Mouse (Mus musculus) hematopoietic multipotent progenitor cell, adult 10-12 weeks (in vitro differentiated cells): ENCODE data around the gene Xpo5. TPM values are rescaled to one million over a fixed set of nuclear protein-coding genes. Genes with fewer than 3 reads are reported as not detected.

ENCODE experiments used
- polyA plus RNA-seq: library from polyadenylated mRNA; stranded (reverse); fragments of >175 nt; gene quantifications from 2 replicates; pipeline ENCODE4 v1.2.3, GENCODE M21; 2012; ENCODE audit warnings: low replicate concordance

The Xpo5 gene
- polyA plus RNA-seq, result 5.3 and 8.5 TPM in 2 replicates

GRCm38 (mm10) chr17:46202421-46203071 lies at the start of gene Xpo5, which contains the start of gene Polh:
Xpo5 (plus strand) TSS chr17:46202782.
Polh (minus strand) TSS chr17:46202645.

GRCm38 (mm10) chr17:46152847-46153782 lies 49.5 kb upstream of the Xpo5 start, which contains the start of gene Mad2l1bp:
Mad2l1bp (minus strand) TSS chr17:46153553.

GRCm38 (mm10) chr17:46160686-46161085 lies 41.9 kb upstream of the Xpo5 start, which contains the start of gene Gtpbp2:
Gtpbp2 (plus strand) TSS chr17:46161032.

GRCm38 (mm10) chr17:46247512-46248188 lies 45.1 kb downstream of the Xpo5 start, which contains the start of the genes Polr1c and Yipf3:
Polr1c (minus strand) TSS chr17:46248054.
Yipf3 (plus strand) TSS chr17:46248080.

GRCm38 (mm10) chr17:46253452-46254084 lies 51.0 kb downstream of the Xpo5 start, which contains the start of gene Lrrc73:
Lrrc73 (plus strand) TSS chr17:46253531.

GRCm38 (mm10) chr17:46282483-46283123 lies 80.0 kb downstream of the Xpo5 start, which contains the start of gene Tjap1:
Tjap1 (minus strand) TSS chr17:46283026.

Other genes starting within 250 kb of the Xpo5 start
- 4.7 and 9.1 TPM in 2 replicates for gene Vegfa, start 170.4 kb upstream of the Xpo5 start, polyA plus RNA-seq
- gene Mrps18a, start 91.8 kb upstream of the Xpo5 start, polyA plus RNA-seq, result 38.3 and 76.8 TPM in 2 replicates
- 0.75 TPM in 1 of 2 replicates, not detected in the other for gene Rsph9, start 58.6 kb upstream of the Xpo5 start, polyA plus RNA-seq
- gene Mad2l1bp, start 49.2 kb upstream of the Xpo5 start, polyA plus RNA-seq, result 3.1 and 13.1 TPM in 2 replicates
- 115 and 348 TPM in 2 replicates for gene Gtpbp2, start 41.8 kb upstream of the Xpo5 start, polyA plus RNA-seq
- gene Polh, start 137 bp upstream of the Xpo5 start, polyA plus RNA-seq, result 0.76 and 1.9 TPM in 2 replicates
- gene Polr1c, start 45.3 kb downstream of the Xpo5 start, polyA plus RNA-seq, result 5.7 and 13.6 TPM in 2 replicates
- gene Yipf3, start 45.3 kb downstream of the Xpo5 start, polyA plus RNA-seq, result 192 and 236 TPM in 2 replicates
- gene Lrrc73, start 50.7 kb downstream of the Xpo5 start, polyA plus RNA-seq, result 0.84 and 1.2 TPM in 2 replicates
- 56.3 and 96.3 TPM in 2 replicates for gene Tjap1, start 80.2 kb downstream of the Xpo5 start, polyA plus RNA-seq
- 0.26 and 0.53 TPM in 2 replicates for gene Dlk2, start 94.6 kb downstream of the Xpo5 start, polyA plus RNA-seq
- gene Abcc10, start 125.6 kb downstream of the Xpo5 start, polyA plus RNA-seq, result 12.3 and 28.5 TPM in 2 replicates
- gene Zfp318, start 180.9 kb downstream of the Xpo5 start, polyA plus RNA-seq, result 30.3 and 42.6 TPM in 2 replicates
- 2.9 and 3.6 TPM in 2 replicates for gene Crip3, start 226.1 kb downstream of the Xpo5 start, polyA plus RNA-seq
- gene Slc22a7, start 235.7 kb downstream of the Xpo5 start, polyA plus RNA-seq, result not detected in 2 replicates